Mouse (Mus musculus) forebrain, embryonic 16.5 days (tissue): ENCODE measurements around the gene Bcas3. TPM values are rescaled to one million over a fixed set of nuclear protein-coding genes. Genes with fewer than 3 reads are reported as not detected.

ENCODE experiments used
- ATAC-seq: fragments of 200-750 bp; cut with Nextera tagmentation; 2 replicates; pipeline ENCODE4 v1.8.0; 2017; ENCODE audit warnings: mild to moderate bottlenecking, moderate library complexity
- H3K27ac ChIP-seq: fragments of 300-500 bp; sonication (generic); 2 replicates; pipeline ENCODE4 v1.5.1; 2014; ENCODE audit warnings: low read length, control low read depth
- H3K27me3 ChIP-seq: fragments of 300-500 bp; sonication (generic); replicated peaks from 2 replicates; pipeline ENCODE4 v1.6.1; 2014; ENCODE audit warnings: low read length; ENCODE audit not compliant: control insufficient read depth, insufficient read depth
- H3K36me3 ChIP-seq: fragments of 300-500 bp; sonication (generic); 2 replicates; pipeline ENCODE4 v1.6.1; 2014; ENCODE audit not compliant: control insufficient read depth, insufficient read depth
- H3K4me1 ChIP-seq: fragments of 300-500 bp; sonication (generic); replicated peaks from 2 replicates; pipeline ENCODE4 v1.6.1; 2014; ENCODE audit warnings: low read length; ENCODE audit not compliant: control insufficient read depth, insufficient read depth
- H3K4me2 ChIP-seq: fragments of 300-500 bp; sonication (generic); 2 replicates; pipeline ENCODE4 v1.6.1; 2014; ENCODE audit warnings: mild to moderate bottlenecking, low read length, control low read depth
- H3K4me3 ChIP-seq: fragments of 300-500 bp; sonication (generic); replicated peaks from 2 replicates; pipeline ENCODE4 v1.5.1; 2014; ENCODE audit warnings: mild to moderate bottlenecking, low read length, control low read depth
- H3K9ac ChIP-seq: fragments of 300-500 bp; sonication (generic); replicated peaks from 2 replicates; pipeline ENCODE4 v1.6.1; 2014; ENCODE audit warnings: low read depth, low read length, control low read depth
- H3K9me3 ChIP-seq: fragments of 300-500 bp; sonication (generic); 2 replicates; pipeline ENCODE4 v1.6.1; 2016; ENCODE audit warnings: low read length; ENCODE audit not compliant: control insufficient read depth
- WGBS: fragments of 180-500 bp; shearing (Covaris S2); extraction: QIAGEN DNeasy Blood & Tissue Kit; methylation state at CpG from one replicate; pipeline ENCODE4 v1.1.7; 2014; 5-methylcytosine and 5-hydroxymethylcytosine counted together
- polyA plus RNA-seq: library from polyadenylated mRNA; unstranded; fragments of >200 nt; fragmentation: Nextera tagmentation; extraction: Ambion mirVana; gene quantifications from 2 replicates; pipeline ENCODE4 v1.2.1, GENCODE M21; 2015

The Bcas3 gene
- polyA plus RNA-seq, 1 experiment from 2014 or later: 31.9 TPM

- no peak for ATAC-seq
- WGBS: 86% methylated on average over 3 of the region's 3 CpGs
These were observed 13.2 kb downstream of the Bcas3 start for GRCm38 (mm10) chr11:85366168-85366567.

DNA sequence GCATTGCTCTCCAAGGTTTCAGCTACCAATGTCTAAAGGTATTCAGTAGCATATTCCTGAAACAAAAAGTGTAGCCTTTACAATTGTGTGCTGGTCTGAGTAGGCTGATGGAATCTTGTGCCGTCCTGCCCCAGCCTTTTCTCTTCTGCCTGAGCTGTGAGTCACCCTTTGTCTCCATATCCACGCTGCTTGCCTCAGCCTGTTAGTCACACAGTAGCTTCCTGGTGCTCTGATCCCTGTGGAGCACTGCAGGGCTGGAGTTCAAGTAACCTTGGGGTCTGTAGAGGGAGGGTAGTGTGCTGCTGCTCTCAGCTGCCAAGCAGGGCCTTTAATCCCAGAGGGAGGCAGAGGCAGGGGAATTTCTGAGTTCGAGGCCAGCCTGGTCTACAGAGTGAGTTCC lies 14.9 kb downstream of the Bcas3 start:
- no peaks in the 10 kb centered on the region for H3K9me3 ChIP-seq
- no peak for ATAC-seq
- H3K9ac ChIP-seq: no peak overlapping the region
- H3K4me2 ChIP-seq: no peak overlapping the region
- H3K4me3 ChIP-seq: no peak overlapping the region
- no peaks in the 10 kb centered on the region for H3K27me3 ChIP-seq
- no peak overlapping the region for H3K27ac ChIP-seq
- WGBS: 71% methylated on average over 3 of the region's 3 CpGs
- no peaks in the 10 kb centered on the region for H3K4me1 ChIP-seq
- 0 out of 2 replicates have a peak, but pooled peaks cover 2% of the 10 kb centered on the region for H3K36me3 ChIP-seq

More at GRCm38 (mm10) chr11:85366168-85366567, 13.2 kb downstream of the Bcas3 start:
- no peak overlapping the region for H3K27ac ChIP-seq
- H3K9me3 ChIP-seq: no peaks in the 10 kb centered on the region
- H3K36me3 ChIP-seq: 0 out of 2 replicates have a peak, but pooled peaks cover 2% of the 10 kb centered on the region
- no peaks in the 10 kb centered on the region for H3K27me3 ChIP-seq
- no peak overlapping the region for H3K4me3 ChIP-seq
- no peak overlapping the region for H3K9ac ChIP-seq
- no peak overlapping the region for H3K4me2 ChIP-seq
- no peaks in the 10 kb centered on the region for H3K4me1 ChIP-seq

DNA sequence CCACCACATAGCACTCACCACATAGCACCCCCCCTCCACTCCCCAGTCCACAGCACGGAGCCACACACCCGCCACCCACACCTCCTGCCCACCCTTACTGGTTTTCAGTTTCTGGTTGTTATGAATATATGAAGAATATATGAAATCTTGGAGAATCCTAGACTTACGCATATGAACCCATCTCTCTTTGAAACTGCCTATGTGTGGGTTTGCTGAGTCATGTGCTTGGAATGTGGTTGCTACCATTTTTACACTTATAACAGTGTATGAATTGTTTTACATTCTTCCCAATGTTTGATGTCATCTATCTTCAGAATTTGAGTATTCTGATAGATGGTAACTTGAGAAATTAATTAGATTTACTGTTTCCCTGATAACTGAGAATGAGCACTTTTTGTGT lies 26.1 kb downstream of the Bcas3 start:
- Histone ChIP-seq H3K36me3 (no peaks in the 10 kb centered on the region), H3K4me3 (no peak overlapping the region), H3K27me3 (no peaks in the 10 kb centered on the region), H3K4me1 (no peaks in the 10 kb centered on the region), H3K27ac (no peak overlapping the region), H3K4me2 (no peak overlapping the region), H3K9me3 (no peaks in the 10 kb centered on the region), H3K9ac (no peak overlapping the region)
- ATAC-seq: no peak
- WGBS: 92% methylated on average over 3 of the region's 3 CpGs

GRCm38 (mm10) chr11:85380046-85380445 lies 27.1 kb downstream of the Bcas3 start:
- ATAC-seq: no peak
- Histone ChIP-seq H3K9me3 (no peaks in the 10 kb centered on the region), H3K27ac (no peak overlapping the region), H3K4me3 (no peak overlapping the region), H3K4me2 (no peak overlapping the region), H3K36me3 (no peaks in the 10 kb centered on the region), H3K27me3 (no peaks in the 10 kb centered on the region), H3K4me1 (no peaks in the 10 kb centered on the region), H3K9ac (no peak overlapping the region)
- 4% methylated on average over 1 of the region's 1 CpGs for WGBS

DNA sequence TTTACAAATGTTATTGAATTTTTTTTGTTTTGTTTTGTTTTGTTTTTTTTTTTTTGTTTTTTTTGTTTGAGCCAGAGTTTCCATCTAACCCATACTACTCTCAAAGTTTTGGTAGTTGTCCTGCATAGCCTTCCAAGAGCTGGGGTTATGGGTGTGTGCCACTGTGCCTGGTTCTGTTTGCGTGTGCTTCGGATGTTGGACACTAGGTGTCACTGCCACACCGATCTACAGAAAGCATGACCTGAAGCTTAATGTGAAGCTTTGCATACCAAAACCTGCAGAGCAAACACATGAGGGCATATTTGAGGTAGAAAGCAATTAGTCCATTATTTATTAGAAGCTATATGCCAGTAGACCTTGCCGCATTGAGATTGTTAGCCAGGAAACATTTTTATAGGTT lies 29.1 kb downstream of the Bcas3 start:
- Histone ChIP-seq H3K9ac (no peak overlapping the region), H3K4me1 (no peaks in the 10 kb centered on the region), H3K4me3 (no peak overlapping the region), H3K9me3 (no peaks in the 10 kb centered on the region), H3K27me3 (no peaks in the 10 kb centered on the region), H3K4me2 (no peak overlapping the region), H3K36me3 (no peaks in the 10 kb centered on the region), H3K27ac (no peak overlapping the region)
- WGBS: 19% methylated on average over 4 of the region's 4 CpGs
- peak; percentile 68 for ATAC-seq

- Histone ChIP-seq H3K27me3 (no peaks in the 10 kb centered on the region), H3K9me3 (no peaks in the 10 kb centered on the region), H3K4me2 (no peak overlapping the region), H3K27ac (no peak overlapping the region), H3K4me3 (no peak overlapping the region), H3K36me3 (no peaks in the 10 kb centered on the region), H3K9ac (no peak overlapping the region), H3K4me1 (no peaks in the 10 kb centered on the region)
- WGBS: 89% methylated on average over 7 of the region's 7 CpGs
- no peak for ATAC-seq
These were observed 31.2 kb downstream of the Bcas3 start for GRCm38 (mm10) chr11:85383975-85384821.

GRCm38 (mm10) chr11:85392179-85392863 lies 39.4 kb downstream of the Bcas3 start:
- H3K4me2 ChIP-seq: no peak overlapping the region
- H3K9ac ChIP-seq: no peak overlapping the region
- H3K36me3 ChIP-seq: no peaks in the 10 kb centered on the region
- no peak overlapping the region for H3K27ac ChIP-seq
- no peaks in the 10 kb centered on the region for H3K9me3 ChIP-seq
- no peaks in the 10 kb centered on the region for H3K27me3 ChIP-seq
- H3K4me1 ChIP-seq: peaks cover 4% of the 10 kb centered on the region; the same call in 1 of the 2 replicates
- 28% methylated on average over 12 of the region's 12 CpGs for WGBS
- no peak overlapping the region for H3K4me3 ChIP-seq
- no peak for ATAC-seq

DNA sequence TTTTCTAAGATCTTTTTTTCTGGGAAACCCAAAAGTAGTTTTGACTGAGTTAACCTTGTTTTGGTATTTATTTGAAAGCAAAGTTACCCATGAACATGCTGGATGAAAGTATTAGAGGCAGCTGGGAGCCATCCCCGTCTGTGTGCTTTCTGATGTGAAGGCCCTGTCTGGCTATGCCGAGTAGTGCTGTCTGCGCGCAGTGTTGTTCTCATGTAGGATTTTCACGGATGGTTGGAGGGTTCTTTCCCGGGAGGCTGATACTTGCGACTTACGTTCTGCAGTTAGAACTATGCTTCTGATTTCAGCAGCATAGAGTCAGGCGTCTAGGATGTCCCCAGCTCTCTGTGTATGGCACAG lies 39.9 kb downstream of the Bcas3 start:
- ATAC-seq: no peak
- Histone ChIP-seq H3K4me3 (no peak overlapping the region), H3K27me3 (no peaks in the 10 kb centered on the region), H3K27ac (no peak overlapping the region), H3K9me3 (no peaks in the 10 kb centered on the region), H3K4me1 (peaks cover 4% of the 10 kb centered on the region; the same call in 1 of the 2 replicates), H3K9ac (no peak overlapping the region), H3K4me2 (no peak overlapping the region), H3K36me3 (no peaks in the 10 kb centered on the region)
- 25% methylated on average over 9 of the region's 9 CpGs for WGBS

- Histone ChIP-seq H3K36me3 (no peaks in the 10 kb centered on the region), H3K9ac (no peak overlapping the region), H3K27me3 (no peaks in the 10 kb centered on the region), H3K4me1 (peaks cover 4% of the 10 kb centered on the region; the same call in 1 of the 2 replicates), H3K4me2 (no peak overlapping the region), H3K27ac (no peak overlapping the region), H3K4me3 (no peak overlapping the region), H3K9me3 (no peaks in the 10 kb centered on the region)
- WGBS: 69% methylated on average over 3 of the region's 3 CpGs
- ATAC-seq: no peak
These were observed 41.0 kb downstream of the Bcas3 start for GRCm38 (mm10) chr11:85393990-85394389.
